Mouse (Mus musculus) neutrophil, adult 59 days (primary cell): ENCODE results near the gene Nek3. TPM values are rescaled to one million over a fixed set of nuclear protein-coding genes. Genes with fewer than 3 reads are reported as not detected.

Source experiments
- total RNA-seq, 2 experiments: library from RNA; stranded (reverse); gene quantifications; 1 replicate in 1 of 2; 2 replicates in 1 of 2; pipeline ENCODE4 v1.2.4; 2023

The Nek3 gene
- 1 to 10 TPM; 1.0 to 1.3 TPM for total RNA-seq

DNA sequence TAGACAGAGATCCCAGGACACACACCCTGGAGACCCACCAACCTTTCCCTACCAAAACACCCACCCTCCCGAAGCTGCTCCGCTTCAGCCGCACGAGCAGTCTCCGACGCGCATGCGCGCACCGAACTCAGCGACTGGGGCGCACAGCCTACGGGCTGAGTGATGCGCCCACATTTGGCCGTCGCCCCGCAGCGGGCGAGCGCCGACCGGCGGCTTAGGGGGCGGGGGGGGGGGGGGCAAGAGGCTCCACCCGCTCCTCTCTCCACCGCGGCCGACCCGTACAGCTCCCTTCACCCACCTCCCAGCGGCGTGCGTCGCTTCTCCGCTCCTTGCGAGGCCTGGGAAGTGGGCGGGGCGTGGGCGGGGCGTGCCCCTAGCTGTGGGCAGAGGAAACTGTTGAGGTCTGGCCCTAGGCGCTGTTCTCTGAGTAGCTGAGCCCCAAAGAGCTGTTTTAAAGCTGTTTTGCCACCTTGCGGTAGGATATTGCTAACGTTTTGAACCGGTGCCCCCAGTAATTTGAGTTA lies at the start of gene Nek3:
Nek3 (minus strand) TSS at position 356 of the 524 bp plus-strand sequence.

GRCm38 (mm10) chr8:22192660-22193431 lies 26.6 kb upstream of the Nek3 start, which contains the start of gene Vps36:
TSS of gene Vps36 (plus strand) at chr8:22192809.

GRCm38 (mm10) chr8:22185431-22186397 lies 19.5 kb upstream of the Nek3 start, which contains the start of gene Ckap2:
TSS of gene Ckap2 (minus strand) at chr8:22185819.

GRCm38 (mm10) chr8:22124220-22125152 lies 41.7 kb downstream of the Nek3 start, which contains the start of gene Nek5:
TSS of gene Nek5 (minus strand) at chr8:22125053.

Other genes with a start within 250 kb of the Nek3 start
- not detected for gene Defb15, start 233.7 kb downstream of the Nek3 start, total RNA-seq
- gene Defb35, start 228.1 kb downstream of the Nek3 start, total RNA-seq, result not detected
- gene Defb13, start 219.7 kb downstream of the Nek3 start, total RNA-seq, result not detected
- gene Fam90a1a, start 207.7 kb downstream of the Nek3 start, total RNA-seq, result not detected
- gene Ccdc70, start 196.7 kb downstream of the Nek3 start, total RNA-seq, result not detected
- gene Atp7b, start 106.1 kb downstream of the Nek3 start, total RNA-seq, result 1 to 10 TPM; 1.1 to 3.2 TPM
- 1 to 10 TPM; 6.8 to 7.3 TPM for gene Alg11, start 105.7 kb downstream of the Nek3 start, total RNA-seq
- not detected for gene Nek5, start 41.4 kb downstream of the Nek3 start, total RNA-seq
- gene Ckap2, start 19.4 kb upstream of the Nek3 start, total RNA-seq, result 10 to 100 TPM; 16.8 to 18.5 TPM
- 10 to 100 TPM; 24.2 to 25.9 TPM for gene Vps36, start 26.4 kb upstream of the Nek3 start, total RNA-seq
- under 1 TPM; 0.24 to 0.66 TPM for gene Thsd1, start 60.9 kb upstream of the Nek3 start, total RNA-seq
- not detected for gene Tpte, start 117.0 kb upstream of the Nek3 start, total RNA-seq
- 1 to 10 TPM; 2.0 to 3.0 TPM for gene Slc25a15, start 232.2 kb upstream of the Nek3 start, total RNA-seq
- gene Mrps31, start 244.9 kb upstream of the Nek3 start, total RNA-seq, result 1 to 10 TPM; 7.9 to 8.5 TPM